ENCODE assay signal across 20 mouse cellular contexts in the genomic region with DNA sequence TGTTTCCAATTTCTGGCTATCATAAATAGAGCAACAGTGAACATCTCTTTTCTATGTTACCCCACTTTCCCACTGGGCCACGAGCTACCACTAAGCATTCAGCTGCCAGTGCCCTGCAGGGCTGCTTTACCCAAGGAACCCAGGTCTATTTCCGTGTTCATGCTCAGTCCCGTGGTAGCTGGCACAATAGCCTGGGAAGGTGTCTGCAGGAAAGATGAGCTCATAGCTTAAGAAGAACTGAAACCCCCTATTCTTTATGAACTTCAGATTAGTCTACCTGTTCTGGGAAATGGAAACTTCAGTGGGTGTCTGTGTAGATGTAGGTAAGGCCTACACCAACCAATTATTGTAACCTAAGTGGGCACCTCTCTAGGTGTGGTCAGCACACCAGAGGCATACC.
"Had no signal": no experiment of that assay in that cellular context is flagged by ENCODE, and none has a peak within 500 bp of the region (broad histone marks: within the 10 kb centered on the region; RNA-seq: fewer than 3 reads in every experiment).

No protein-coding gene starts in this region.

- H3K27me3 ChIP-seq: limb, embryonic 12.5 days; limb, embryonic 15.5 days; liver, embryonic 12.5 days; liver, embryonic 15.5 days had no signal

- H3K4me2 ChIP-seq: limb, embryonic 12.5 days; limb, embryonic 15.5 days; liver, embryonic 12.5 days; liver, embryonic 15.5 days; midbrain, embryonic 11.5 days had no signal

- DNase-seq: kidney, adult 2 months; kidney, postnatal 14 days; kidney, postnatal 4 days; left cerebral cortex, postnatal 4 days; lung, adult 2 months; lung, postnatal 14 days; lung, postnatal 4 days; midbrain, embryonic 14.5 days; right cerebral cortex, postnatal 4 days; thymus, adult 2 months; thymus, postnatal 14 days; thymus, postnatal 4 days had no signal

- H3K27ac ChIP-seq: liver, embryonic 15.5 days; stomach, postnatal 0 days had no signal

- H3K9me3 ChIP-seq: limb, embryonic 12.5 days; limb, embryonic 15.5 days; liver, embryonic 12.5 days; liver, embryonic 15.5 days; megakaryocyte, embryonic 14.5 days had no signal

- H3K4me3 ChIP-seq: limb, embryonic 12.5 days; limb, embryonic 15.5 days; liver, embryonic 12.5 days; liver, embryonic 15.5 days; megakaryocyte, embryonic 14.5 days had no signal

- H3K9ac ChIP-seq: limb, embryonic 12.5 days; limb, embryonic 15.5 days; liver, embryonic 12.5 days; liver, embryonic 15.5 days had no signal

- ATAC-seq: intestine, postnatal 0 days; liver, embryonic 12.5 days had no signal

- H3K36me3 ChIP-seq: liver, embryonic 15.5 days had no signal
